Mouse (Mus musculus): ENCODE results near the gene Mfsd4a. TPM values are rescaled to one million over a fixed set of nuclear protein-coding genes. Genes with fewer than 3 reads are reported as not detected.

The Mfsd4a gene
- total RNA-seq, 2 experiments from 2014 or later, result 0.75 TPM; not detected in 1

DNA sequence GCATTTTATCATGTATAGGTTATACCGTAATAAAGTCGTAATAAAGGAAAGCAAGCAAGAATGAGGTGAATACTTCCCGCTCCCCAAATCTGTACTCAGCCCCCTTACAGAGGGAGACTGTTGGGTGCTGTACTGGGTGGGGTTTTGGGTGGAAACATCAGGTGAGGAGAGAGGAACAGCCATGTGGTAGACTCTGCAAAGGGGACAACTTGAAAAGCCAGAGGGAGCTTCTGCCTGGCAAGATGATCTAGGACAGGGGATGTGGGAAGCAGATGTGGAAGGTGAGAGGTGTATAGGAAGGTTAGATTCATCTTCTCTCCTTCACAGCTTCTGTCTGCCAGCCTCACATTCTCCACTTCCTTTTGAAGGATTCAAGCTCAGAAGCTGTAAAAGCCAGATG, 2.8 kb upstream of the Mfsd4a start:
- ATAC-seq (replicated peaks; ENCODE audit: low FRiP score, low TSS enrichment, poor library complexity, severe bottlenecking), result no peak

- ATAC-seq (replicated peaks; ENCODE audit: low FRiP score, low TSS enrichment, poor library complexity, severe bottlenecking), result no peak
Measured at GRCm38 (mm10) chr1:132069436-132069835, 1.6 kb upstream of the Mfsd4a start.

GRCm38 (mm10) chr1:132065475-132066172, 2.2 kb downstream of the Mfsd4a start:
- no peak for ATAC-seq (replicated peaks; ENCODE audit: low FRiP score, low TSS enrichment, poor library complexity, severe bottlenecking)

GRCm38 (mm10) chr1:132065001-132065400, 2.9 kb downstream of the Mfsd4a start:
- ATAC-seq (replicated peaks; ENCODE audit: low FRiP score, low TSS enrichment, poor library complexity, severe bottlenecking), result no peak

GRCm38 (mm10) chr1:132063096-132063495, 4.8 kb downstream of the Mfsd4a start:
- no peak for ATAC-seq (replicated peaks; ENCODE audit: low FRiP score, low TSS enrichment, poor library complexity, severe bottlenecking)

- ATAC-seq (replicated peaks; ENCODE audit: low FRiP score, low TSS enrichment, poor library complexity, severe bottlenecking), result no peak
Measured at GRCm38 (mm10) chr1:132061750-132062541, 5.9 kb downstream of the Mfsd4a start.

DNA sequence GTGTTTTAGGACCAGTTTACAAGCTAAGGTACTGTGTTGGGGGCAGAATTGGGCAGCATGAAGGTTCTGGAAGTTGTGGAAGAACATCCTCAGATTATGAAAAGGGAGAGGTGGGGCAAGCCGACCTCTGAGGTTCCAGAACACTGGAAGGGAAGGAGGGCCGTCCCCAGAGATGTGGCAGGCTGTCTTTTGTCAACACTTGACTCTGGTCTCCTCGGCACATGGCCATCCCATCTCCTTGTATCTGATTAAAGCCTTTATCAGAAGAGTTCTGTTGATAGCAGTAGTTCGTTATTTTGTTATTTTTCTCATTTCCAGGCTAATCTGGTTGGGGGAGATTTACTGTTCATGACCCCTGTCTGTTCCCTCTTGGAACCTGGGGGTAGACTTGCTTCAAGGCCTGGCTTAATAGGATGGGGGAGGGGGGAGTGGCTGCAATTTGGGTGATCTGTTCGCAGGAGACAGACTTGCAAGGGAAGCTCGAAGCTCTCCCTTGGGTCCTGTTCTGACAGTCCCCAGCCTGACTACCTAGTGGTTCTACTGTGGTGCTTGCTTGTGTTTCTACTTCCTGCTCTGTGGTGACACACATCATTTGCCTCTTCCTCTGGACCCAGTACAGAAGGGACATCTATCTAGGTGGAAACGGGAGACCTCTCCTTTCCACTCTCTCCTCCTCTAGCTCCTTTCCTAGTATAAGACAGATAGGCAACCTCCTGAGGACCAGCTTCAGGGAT, 7.7 kb downstream of the Mfsd4a start:
- ATAC-seq (replicated peaks; ENCODE audit: low FRiP score, low TSS enrichment, poor library complexity, severe bottlenecking), result no peak

DNA sequence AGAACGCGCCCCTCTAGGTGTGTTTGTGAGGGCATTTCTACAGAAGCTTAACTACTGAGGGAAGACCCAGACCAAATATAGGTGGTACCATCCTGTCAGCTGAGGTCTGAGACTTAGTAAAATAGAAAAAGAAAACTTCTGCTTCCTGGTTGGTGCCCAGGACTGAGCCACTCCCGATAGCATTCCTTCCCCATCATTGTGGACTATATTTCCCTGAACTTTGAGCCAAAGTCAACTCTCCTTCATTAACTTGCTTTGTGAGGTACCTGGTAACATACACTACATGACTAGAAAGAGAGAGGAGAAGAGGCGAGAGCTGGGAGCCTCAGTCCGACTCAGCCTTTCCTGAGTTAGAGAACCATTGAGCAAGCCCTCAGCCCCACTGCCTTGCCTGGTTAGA, 9.3 kb downstream of the Mfsd4a start:
- ATAC-seq (replicated peaks; ENCODE audit: low FRiP score, low TSS enrichment, poor library complexity, severe bottlenecking), result no peak

GRCm38 (mm10) chr1:132055054-132055664, 12.7 kb downstream of the Mfsd4a start:
- peak; percentile 47; the same call in 1 of the 2 replicates for ATAC-seq (replicated peaks; ENCODE audit: low FRiP score, low TSS enrichment, poor library complexity, severe bottlenecking)

DNA sequence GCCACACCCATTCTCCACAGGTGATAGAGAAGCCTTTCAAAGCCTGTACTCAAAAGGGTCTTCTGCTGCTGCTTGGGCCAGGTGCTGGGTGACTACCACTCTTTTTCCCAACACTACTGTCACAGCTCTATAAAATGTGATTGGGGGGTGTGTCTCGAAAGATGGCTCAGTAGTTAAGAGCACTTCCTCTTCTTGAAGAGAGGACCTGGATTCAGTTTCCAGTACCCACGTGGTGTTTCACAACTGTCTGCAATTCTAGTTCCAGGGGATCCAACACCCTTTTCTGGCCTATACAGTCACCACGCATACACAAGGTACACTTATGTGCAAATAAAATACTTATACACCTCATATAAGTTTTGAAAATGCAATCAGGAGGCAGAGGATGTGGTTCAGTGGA, 13.5 kb downstream of the Mfsd4a start:
- no peak for ATAC-seq (replicated peaks; ENCODE audit: low FRiP score, low TSS enrichment, poor library complexity, severe bottlenecking)

GRCm38 (mm10) chr1:132051746-132052145, 16.1 kb downstream of the Mfsd4a start:
- no peak for ATAC-seq (replicated peaks; ENCODE audit: low FRiP score, low TSS enrichment, poor library complexity, severe bottlenecking)

- ATAC-seq (replicated peaks; ENCODE audit: low FRiP score, low TSS enrichment, poor library complexity, severe bottlenecking), result peak; percentile 83
Measured at GRCm38 (mm10) chr1:132046143-132046735, 21.6 kb downstream of the Mfsd4a start.

DNA sequence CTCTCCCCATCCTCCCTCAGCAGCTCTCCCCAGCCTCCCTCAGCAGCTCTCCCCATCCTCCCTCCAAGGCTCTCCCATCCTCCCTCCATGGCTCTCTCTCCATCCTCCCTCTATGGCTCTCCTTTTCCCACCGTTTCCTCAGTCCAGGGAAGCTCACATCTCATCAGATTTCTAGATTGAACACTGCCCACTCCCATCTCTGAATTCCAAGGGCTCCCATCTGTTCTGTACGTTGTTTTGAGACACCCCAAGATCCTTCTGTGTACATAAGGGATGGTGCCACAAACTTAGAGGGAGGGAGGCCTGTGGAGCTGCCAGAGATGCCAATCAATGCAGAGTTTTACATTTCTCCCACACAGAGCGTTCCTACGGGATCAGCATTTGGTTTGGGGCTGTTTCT, 24.1 kb downstream of the Mfsd4a start:
- no peak for ATAC-seq (replicated peaks; ENCODE audit: low FRiP score, low TSS enrichment, poor library complexity, severe bottlenecking)

DNA sequence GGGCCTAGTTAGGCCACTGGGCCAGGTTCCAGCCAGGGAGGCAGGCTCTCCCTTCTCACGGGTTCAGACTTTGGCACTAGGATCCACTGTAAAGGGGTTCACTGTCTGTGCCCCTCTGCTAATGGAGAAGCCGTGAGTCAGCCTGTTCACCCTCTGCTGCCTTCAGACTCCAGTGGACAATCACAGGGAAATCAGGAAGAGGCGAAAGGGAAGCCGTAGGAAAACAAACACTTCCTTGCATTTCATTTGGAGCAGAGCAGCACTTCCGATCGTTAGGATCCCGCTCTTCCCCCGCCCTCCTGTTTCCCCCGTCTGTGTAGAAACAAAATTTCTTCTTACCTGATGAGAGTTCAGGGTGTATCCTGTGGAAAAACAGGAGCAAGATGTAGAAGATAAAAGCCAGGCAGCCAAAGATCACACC, 27.7 kb downstream of the Mfsd4a start:
- ATAC-seq (replicated peaks; ENCODE audit: low FRiP score, low TSS enrichment, poor library complexity, severe bottlenecking), result no peak

DNA sequence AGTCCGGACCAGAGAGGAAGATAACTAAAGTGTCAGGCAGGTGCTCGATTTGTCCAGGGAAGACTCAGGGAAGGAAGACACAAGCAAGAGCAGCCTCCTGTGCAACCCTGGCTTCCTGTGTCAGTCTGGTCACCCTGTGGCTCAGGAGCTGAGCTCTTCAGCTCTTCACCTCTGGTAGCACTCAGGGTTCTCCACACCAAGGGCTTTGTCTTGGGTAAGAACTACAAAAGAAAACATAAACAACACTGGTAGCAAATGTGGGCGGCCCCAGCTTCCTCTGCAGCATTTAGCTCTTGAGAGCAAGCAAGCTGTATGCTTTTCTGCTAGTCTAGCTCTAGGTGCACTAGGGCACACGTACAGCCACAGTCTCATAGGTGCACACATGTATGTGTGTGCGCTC, 29.1 kb downstream of the Mfsd4a start:
- ATAC-seq (replicated peaks; ENCODE audit: low FRiP score, low TSS enrichment, poor library complexity, severe bottlenecking), result no peak

DNA sequence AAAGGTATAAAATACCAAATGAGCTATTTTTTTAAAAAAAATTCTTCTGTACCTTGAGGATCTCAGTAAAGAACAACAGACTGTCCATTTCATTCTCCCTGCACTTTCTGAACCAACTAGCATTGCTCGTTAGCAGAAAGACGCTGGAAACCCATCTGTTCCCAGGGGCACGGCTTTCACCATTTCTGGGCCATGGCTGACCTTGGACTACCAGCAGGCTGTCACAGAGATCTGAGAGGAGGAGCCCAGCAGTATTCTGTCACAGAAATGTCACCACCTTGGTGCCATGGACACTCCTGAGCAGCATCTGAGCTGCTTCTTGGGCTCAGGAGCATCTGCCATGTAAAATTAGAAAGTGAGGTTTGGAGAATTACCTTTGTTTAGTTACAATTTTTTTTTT, 30.1 kb downstream of the Mfsd4a start:
- no peak for ATAC-seq (replicated peaks; ENCODE audit: low FRiP score, low TSS enrichment, poor library complexity, severe bottlenecking)

DNA sequence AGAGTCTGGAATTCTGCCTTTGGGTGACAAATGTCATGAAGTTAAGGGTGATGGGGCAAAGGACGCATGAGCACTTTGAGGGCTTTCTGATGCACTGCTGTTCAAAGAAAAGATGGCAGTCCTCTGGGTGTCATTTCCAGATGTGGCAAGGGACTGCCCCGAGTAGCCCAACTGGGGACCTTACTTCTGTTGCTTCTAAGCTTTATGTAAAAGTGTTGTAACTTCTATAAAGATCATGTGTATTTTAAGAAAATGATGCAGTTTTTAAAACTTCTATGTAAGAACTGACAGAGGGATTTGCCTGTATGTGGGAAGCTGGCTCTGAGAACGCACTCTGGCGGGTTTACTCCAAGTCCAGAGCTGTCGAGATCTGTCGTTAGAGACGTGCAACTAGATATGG, 35.7 kb downstream of the Mfsd4a start:
- ATAC-seq (replicated peaks; ENCODE audit: low FRiP score, low TSS enrichment, poor library complexity, severe bottlenecking), result no peak

DNA sequence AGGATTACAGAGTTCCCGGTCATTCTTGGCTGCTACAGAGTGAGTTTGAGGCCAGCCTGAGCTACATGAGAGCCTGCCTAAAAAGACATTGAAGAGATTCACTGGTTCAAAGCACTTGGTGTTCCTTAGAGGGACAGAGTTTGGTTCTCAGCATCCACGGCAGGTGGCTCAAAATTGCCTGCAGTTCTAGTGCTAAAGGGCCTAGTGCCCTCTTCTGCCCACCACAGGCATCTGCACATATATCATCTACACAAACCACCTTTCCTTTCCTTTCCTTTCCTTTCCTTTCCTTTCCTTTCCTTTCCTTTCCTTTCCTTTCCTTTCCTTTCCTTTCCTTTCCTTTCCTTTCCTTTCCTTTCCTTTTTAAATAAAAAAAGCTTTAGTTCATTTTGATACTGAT, 37.3 kb downstream of the Mfsd4a start:
- 0 out of 2 replicates have a peak, but pooled peaks have one; percentile 30 for ATAC-seq (replicated peaks; ENCODE audit: low FRiP score, low TSS enrichment, poor library complexity, severe bottlenecking)

- no peak for ATAC-seq (replicated peaks; ENCODE audit: low FRiP score, low TSS enrichment, poor library complexity, severe bottlenecking)
Measured at GRCm38 (mm10) chr1:132028413-132028812, 39.4 kb downstream of the Mfsd4a start.
